Mouse (Mus musculus) kidney, adult 9 months (tissue): Measurements from ENCODE around the gene Bcat1.

Experiments used
- DNase-seq: peaks from one replicate; pipeline ENCODE4 v3.0.0; 2022

The Bcat1 gene

DNA sequence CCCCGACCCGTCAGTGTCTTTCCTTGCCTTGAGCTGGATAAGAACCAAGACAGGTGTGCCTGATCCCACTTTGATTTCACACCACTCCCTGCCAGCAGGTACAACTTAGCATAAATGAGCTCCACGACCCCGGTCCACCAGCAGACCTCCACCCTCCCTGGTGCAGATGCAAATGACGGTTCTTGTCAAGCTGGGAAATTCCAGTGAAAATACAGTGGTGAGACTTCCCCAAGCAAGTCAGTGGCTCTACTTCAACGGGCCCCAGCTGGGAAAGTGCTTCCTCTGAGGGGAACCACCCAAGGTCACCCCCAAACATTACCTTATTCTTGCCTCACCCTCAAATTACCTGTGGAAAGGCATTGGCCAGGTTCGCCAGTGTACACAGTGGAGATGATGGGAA lies 16.0 kb upstream of the Bcat1 start:
- no peak for DNase-seq

DNA sequence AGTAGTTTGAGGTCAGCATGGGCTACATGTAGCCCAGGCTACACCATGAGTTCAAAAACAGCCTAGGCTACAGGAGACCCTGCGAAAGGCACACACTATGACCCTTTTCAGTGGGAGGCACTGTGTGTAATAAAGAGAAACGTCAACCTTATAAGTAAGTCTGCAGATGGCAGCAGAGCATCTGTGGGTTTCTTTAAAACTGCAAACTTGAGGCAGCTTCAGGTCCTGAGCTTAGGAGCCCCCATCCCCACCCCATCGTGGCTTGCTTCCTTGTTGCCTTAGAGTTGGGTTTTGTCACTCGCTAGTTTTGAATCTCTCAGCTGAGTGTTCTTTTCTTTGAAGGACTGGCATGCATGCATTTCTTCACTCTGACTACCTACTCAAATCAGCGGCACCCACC lies 14.9 kb upstream of the Bcat1 start:
- no peak for DNase-seq

DNA sequence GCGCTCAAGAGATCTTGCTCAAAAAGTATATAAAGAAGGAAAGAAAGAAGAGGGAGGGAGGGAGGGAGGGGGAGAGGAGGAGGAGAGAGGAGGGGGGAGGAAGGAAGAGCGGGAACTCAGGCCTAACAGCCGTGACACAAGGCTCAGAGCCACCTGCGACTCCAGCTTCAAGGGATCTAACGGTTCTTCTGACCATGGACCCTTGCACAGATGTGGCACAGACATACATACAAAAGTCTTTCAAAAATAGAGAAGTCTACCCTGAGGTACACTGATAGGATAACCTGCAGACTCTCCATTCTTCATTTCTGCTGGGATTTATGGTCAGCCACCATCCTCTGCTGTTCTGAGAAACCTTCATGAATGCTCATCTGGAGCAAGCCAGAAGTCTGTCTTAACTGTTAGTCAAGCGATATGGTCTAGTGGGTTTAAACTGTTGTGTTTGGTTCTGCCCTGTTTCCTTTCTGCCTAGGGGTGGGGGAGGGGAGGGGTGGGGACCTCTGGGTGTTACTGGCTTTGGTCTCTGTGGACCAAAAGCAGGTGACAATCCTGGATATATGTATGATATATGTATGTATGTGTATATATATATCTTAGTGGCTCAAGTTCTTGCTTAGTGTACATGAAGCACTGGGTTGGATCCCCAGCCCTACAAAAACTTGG lies 14.3 kb upstream of the Bcat1 start:
- no peak for DNase-seq

- no peak for DNase-seq
Observed at GRCm38 (mm10) chr6:145089373-145089772, 13.4 kb upstream of the Bcat1 start.

- peak; percentile 17 for DNase-seq
Observed at GRCm38 (mm10) chr6:145088451-145089113, 12.6 kb upstream of the Bcat1 start.

DNA sequence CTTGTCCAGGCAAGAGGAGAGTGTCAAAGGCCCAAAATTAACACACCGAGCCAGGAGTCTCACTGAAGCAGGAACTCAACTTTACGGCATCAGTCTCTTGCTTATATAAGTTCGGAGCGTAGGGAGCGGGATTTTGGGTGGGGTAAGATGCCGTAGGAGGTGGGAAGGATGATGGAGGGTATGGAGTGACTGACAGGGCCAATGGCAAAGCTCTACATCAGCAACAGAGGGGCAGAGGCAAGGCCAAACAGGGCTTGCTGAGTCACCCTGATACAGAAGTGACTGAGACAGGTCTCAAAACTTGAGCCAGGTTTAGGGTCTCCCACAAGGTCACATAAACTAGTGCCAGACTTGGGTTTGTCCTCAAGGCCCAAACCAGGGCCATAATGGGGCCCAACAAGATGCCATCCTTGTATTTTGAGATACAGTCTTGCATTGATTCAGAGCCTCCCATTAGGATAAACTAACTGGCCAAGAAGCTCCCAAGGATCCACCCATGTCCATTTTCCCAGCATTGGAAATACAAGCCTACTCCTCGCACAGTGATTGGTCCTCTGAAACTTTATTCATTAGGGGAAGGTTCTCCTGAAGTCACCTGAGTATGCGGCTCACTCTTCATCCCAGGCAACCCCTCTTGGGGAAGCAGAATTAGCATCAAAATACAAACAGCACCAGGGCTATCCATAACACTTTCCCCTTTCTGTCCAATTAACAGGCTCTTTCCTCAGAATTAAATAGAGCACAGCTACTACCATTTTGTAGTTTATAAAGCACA lies 8.5 kb upstream of the Bcat1 start:
- no peak for DNase-seq

DNA sequence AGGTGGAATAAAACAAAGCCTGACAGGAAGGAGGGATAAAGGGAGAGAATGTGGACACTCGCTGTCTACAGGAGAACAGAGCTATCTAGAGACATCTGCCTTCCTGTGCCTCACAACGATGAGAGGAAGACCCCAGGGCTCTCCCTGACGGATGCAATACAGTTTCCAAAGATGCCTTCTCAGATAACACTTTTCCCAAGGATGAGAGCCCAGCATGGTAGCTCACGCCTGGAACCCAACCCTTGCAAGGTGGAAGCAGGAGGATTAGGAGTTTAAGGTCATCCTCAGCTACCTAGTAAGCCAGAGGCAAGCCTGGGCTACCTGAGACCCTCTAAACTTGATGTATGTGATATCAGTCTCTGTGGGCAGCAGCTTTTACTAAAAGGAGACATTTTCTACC lies 5.7 kb upstream of the Bcat1 start:
- DNase-seq, result no peak

DNA sequence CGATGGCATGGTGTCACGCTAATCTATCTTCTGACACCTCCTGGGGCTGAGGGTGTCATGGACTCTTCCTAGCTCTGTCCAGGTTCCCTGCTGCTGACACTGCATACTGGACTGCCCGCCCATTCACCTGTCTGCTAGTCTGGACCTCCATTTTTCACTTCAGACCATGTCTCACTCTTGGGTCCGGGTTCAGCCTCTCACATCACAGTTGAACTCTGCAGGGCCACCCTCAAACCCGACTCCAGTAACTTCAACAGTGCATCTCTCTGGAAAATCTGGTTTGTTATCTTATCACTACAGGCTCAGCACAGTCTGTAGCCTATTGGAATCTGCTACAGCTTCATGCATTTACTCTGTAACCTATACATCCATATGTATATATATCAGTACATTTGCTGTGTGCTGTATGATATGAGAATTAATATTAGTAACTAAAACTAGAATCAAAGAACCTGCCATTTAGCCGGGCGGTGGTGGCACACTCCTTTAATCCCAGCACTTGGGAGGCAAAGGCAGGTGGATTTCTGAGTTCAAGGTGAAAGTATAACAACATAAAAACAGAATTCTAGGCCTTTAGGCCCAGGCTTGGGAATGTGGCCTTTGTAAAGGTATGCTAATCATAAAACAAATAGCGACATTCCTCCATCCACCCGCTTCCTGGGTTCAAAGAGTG lies 3.2 kb upstream of the Bcat1 start:
- no peak for DNase-seq

DNA sequence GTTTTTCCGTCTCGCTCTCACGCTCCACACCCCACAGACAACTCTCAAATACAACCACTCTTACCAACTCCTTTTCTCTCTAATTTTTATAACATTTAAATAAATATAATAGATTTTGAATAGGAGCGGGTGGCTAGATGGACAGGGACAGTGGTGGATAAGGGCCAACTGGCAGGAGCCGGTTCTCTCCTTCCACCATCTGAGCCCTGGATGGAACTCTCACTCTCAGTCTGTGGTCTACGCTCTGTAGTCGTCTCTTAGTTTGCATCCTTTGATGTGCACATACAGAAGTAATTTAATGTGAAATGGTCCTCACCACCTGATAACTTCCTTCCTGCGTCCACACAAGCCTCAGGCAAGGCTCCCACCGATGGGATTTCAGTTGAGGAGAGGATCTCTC lies 302 bp upstream of the Bcat1 start:
- DNase-seq, result no peak

- DNase-seq, result no peak
Observed at GRCm38 (mm10) chr6:145075088-145075547, 866 bp downstream of the Bcat1 start.

- no peak for DNase-seq
Observed at GRCm38 (mm10) chr6:145074461-145074860, 1.5 kb downstream of the Bcat1 start.

DNA sequence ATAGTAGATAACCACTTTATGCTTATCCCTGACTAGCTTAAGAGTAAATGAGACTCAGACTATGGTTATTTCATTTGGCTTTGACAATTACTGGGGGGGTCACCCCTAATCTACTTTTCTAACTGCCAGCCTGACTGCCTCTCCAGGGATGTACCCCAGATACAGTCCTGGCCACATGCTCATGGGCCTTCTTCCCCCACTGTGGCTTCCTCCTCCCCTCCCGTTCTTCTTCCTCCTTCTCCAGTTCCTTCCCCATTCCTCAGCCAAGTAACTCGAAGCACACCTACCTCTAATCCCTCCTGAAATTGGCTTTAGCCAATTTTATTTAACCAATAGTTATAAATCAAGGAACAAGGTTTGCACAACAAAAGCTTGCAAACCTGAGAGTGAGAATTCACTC lies 6.1 kb downstream of the Bcat1 start:
- no peak for DNase-seq

DNA sequence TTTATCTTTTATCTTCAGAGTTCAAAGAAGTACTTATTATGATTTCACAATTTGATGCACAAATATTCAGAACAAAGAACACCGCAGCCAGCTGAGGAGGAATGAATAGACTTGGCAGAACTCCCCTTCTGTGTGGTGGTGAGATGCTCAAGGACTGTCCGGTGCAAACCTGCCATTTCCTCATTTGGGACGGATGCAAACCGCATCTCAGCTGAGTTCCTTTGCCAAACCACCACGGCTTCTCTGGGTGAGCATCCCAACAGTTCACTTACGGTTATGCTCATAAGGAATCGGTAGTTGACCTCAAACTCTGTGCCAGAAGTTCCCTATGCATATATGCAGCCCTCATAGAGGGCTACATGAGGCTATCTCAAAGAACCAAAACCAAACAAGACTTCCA lies 6.6 kb downstream of the Bcat1 start:
- no peak for DNase-seq

GRCm38 (mm10) chr6:145067679-145068078 lies 8.3 kb downstream of the Bcat1 start:
- no peak for DNase-seq

- DNase-seq, result no peak
Observed at GRCm38 (mm10) chr6:145066416-145066815, 9.6 kb downstream of the Bcat1 start.

DNA sequence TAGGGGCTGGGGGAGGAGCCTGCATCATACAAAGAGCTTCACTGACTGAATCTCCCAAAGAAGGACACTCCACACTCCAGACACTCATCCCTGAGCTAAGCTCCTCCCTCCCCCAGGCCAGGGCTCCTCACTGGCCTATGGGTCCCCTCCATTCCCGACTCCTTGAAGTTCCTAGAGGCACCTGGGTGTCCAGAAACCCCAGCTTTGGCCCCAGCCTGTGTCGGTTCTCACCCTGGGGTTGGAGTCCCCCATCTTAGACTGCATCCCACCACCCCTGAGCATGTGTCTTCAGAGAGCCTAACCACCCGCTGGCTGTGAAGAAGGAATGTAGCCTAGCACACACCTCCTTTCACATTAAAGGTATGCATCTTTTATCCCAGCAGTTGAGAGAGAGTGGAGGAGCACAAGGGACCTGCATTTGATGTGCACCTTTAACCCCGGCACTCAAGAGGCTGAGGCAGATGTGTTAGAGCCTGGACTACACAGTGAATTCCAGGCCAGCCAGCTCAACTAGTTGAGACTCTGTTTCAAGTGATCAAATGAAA lies 10.6 kb downstream of the Bcat1 start:
- no peak for DNase-seq

- DNase-seq, result no peak
Observed at GRCm38 (mm10) chr6:145064104-145064503, 11.9 kb downstream of the Bcat1 start.

- no peak for DNase-seq
Observed at GRCm38 (mm10) chr6:145063212-145063868, 12.6 kb downstream of the Bcat1 start.

GRCm38 (mm10) chr6:145062763-145063162 lies 13.2 kb downstream of the Bcat1 start:
- DNase-seq, result no peak

GRCm38 (mm10) chr6:145061361-145061760 lies 14.6 kb downstream of the Bcat1 start:
- no peak for DNase-seq

GRCm38 (mm10) chr6:145056102-145056501 lies 19.9 kb downstream of the Bcat1 start:
- DNase-seq, result no peak

- no peak for DNase-seq
Observed at GRCm38 (mm10) chr6:145055277-145055858, 20.6 kb downstream of the Bcat1 start.
